Mouse (Mus musculus): ENCODE measurements at regions not wholly inside any gene's neighbourhood (a gene's known extent, or its start where the extent isn't known, plus 50 kb on each side); places are given as distances from the start of the nearest gene placed in this dataset.

- TF ChIP-seq CTCF (conservative IDR thresholded peaks at IDR 0.05; ENCODE audit: low read length) (no peak), POU5F1 (IDR thresholded peaks at IDR 0.05; ENCODE audit: borderline replicate concordance, low read length) (no peak)
Observed at GRCm38 (mm10) chr13:51037850-51038450, 62.7 kb upstream of the Spin1 start.
